Mouse (Mus musculus): Measurements from ENCODE around the gene Agmo.

Gene Agmo

DNA sequence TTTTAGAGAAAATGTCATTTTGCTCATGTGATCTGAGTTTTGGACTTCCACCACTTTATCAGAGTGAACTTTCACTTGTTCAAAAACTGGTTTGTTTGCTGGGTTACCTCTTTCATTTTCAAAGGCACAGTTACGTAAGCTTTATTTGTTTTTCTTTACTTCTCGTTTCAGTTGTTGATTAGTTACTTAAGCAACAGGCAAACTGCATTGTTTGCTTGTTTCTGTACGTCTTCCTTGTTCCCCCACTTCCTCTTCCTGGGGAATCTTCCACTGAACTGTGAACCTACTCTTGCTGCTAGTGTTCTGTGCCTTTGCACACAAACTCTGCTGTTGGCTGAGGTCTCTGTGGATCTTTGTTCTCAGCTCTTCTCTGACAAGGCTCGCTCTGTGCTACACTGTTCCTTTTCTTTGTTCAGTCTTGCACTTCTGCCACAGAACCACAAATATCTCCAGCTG is at the start of gene Agmo:
TSS of gene Agmo (plus strand) at position 76 of the 456 bp plus-strand sequence.
- no peak for DNase-seq (ENCODE audit: low spot score)

GRCm38 (mm10) chr12:37231119-37231518 is 10.3 kb upstream of the Agmo start:
- no peak for DNase-seq (ENCODE audit: low spot score)

DNA sequence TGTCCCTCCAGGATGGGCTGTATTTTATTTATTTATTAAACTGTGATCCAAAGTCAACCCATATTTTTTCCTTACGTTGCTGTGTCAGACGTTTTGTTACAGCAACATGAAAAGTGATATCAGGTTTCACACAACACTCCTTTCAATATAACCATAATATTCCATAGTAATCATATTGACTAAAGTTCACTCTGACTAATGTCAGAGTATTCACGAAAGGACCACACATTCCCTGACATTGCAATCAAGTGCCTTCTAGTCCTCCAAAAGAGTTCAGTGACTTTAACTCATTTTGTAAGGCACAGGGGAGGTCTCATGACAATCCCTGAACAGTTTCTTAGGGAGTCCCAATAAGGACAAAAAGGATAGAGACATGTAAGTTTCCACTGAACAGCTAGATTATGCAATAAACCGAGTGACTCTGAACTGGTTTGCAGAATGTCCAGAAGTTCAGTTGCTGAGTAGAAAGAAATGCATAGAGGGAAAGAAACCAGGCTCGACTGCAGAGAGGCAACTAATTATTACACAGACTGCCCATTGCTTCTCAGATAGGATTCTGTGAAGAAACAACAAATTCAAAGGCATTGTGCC is 371 bp upstream of the Agmo start:
- no peak for DNase-seq (ENCODE audit: low spot score)

GRCm38 (mm10) chr12:37242484-37242883 is 1.0 kb downstream of the Agmo start:
- no peak for DNase-seq (ENCODE audit: low spot score)

- DNase-seq (ENCODE audit: low spot score): no peak
Observed at GRCm38 (mm10) chr12:37244876-37245275, 3.4 kb downstream of the Agmo start.

GRCm38 (mm10) chr12:37251688-37252087 is 10.2 kb downstream of the Agmo start:
- DNase-seq (ENCODE audit: low spot score): no peak

- DNase-seq (ENCODE audit: low spot score): no peak
Observed at GRCm38 (mm10) chr12:37257099-37257498, 15.7 kb downstream of the Agmo start.

DNA sequence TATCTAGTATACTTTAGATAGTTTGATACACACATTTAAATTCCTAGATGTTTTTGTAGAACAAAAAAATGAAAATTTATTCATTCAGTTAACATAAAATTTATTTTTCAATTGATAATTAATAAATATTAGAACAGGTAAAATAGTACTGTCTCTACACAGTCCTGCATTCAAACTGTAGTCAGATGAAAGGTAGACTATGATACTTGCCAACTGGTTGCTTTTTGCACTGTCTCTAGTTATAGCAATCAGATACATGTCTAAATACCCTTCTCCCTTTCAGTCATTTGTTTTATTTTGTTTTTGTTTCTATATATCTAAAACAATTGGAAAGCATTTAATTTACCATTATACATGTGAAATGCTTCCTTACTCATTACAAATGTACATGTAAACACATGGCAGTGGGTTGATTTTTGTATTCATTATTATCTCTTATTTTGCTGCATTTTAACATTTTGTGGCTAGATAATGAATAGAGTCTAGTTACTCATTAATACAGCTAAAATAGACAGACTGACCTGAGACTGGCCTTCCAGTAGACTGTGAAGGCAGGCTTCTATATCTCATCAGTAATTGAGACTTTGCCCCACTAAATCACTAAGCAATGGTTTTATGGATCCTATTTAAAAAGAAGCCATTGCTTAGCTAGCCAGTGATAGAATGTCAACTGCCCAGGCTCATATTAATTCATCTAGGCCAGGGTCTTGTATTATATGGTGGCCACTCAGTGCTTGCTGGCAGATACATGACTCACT is 18.5 kb downstream of the Agmo start:
- DNase-seq (ENCODE audit: low spot score): no peak

- DNase-seq (ENCODE audit: low spot score): no peak
Observed at GRCm38 (mm10) chr12:37263685-37264084, 22.2 kb downstream of the Agmo start.

DNA sequence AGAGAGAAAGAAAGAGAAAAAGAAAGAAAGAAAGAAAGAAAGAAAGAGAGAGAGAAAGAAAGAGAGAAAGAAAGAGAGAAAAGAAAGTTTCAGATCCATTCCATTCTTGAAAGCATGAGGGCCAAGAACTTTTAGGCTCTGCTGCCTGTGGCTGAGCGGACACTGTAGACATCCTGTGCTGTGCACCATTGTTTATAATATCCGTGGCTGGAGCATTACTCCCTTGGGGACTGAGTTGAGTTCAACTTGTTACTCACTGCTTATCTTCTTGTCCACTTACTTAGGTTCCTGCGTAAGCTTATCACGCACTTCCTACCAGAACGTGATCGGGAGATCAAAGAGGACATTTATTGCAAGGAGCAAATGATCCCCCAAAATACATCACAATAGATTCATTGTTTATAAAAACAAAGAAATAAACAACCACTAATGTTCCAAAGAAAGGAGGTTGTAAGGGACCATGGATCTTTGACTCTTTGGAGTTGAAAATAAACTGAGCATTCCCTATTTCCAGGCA is 27.3 kb downstream of the Agmo start:
- DNase-seq (ENCODE audit: low spot score): no peak

- DNase-seq (ENCODE audit: low spot score): no peak
Observed at GRCm38 (mm10) chr12:37272660-37273059, 31.2 kb downstream of the Agmo start.

- DNase-seq (ENCODE audit: low spot score): no peak
Observed at GRCm38 (mm10) chr12:37273964-37274657, 32.7 kb downstream of the Agmo start.

- DNase-seq (ENCODE audit: low spot score): no peak
Observed at GRCm38 (mm10) chr12:37274658-37275019, 33.2 kb downstream of the Agmo start.

DNA sequence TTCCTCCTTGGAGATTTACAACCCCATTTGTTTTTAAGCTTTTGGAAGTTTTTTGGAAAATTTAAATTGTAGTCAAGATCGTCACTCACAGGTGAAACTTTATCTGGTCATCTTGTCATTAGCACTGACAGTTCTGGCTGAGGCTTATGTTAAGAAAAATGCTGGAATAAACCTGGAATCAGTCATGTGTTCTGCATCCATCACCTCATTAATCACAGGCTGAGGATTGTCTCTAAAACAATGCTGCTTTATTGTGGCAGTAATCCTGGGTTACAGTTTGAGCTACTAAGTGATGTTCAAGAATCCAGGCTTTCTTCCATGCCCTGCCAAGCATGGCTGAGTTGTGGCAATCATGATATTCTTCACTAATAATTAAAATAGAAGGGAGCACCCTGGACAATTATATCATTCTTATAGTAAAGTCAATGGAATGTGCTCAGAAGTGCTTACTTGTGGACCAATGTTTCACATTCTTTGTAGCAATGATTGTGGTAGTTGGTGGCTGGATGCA is 65.6 kb downstream of the Agmo start:
- DNase-seq (ENCODE audit: low spot score): no peak

GRCm38 (mm10) chr12:37310786-37311185 is 69.3 kb downstream of the Agmo start:
- no peak for DNase-seq (ENCODE audit: low spot score)

GRCm38 (mm10) chr12:37322860-37323259 is 81.4 kb downstream of the Agmo start:
- no peak for DNase-seq (ENCODE audit: low spot score)

GRCm38 (mm10) chr12:37334987-37335386 is 93.5 kb downstream of the Agmo start:
- no peak for DNase-seq (ENCODE audit: low spot score)

- DNase-seq (ENCODE audit: low spot score): no peak
Observed at GRCm38 (mm10) chr12:37344225-37344624, 102.8 kb downstream of the Agmo start.

DNA sequence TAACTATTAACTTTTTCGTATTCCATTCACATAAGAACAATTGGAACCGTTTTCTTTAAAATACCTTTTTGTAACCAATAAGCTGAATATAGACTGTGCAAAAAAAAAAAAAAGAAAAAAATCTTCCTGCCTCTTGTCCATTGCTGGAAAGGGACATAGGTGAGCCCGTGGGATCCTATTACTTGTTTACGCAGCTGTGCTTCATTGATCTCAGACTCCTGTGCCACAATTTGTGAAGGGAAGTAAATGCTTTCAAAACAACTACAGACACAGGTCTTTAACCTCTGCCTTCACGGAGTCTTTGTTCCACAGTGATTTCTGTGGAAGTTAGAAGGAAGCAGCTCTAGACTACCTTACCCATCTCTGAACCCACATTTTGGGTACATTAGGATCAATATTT is 104.3 kb downstream of the Agmo start:
- DNase-seq (ENCODE audit: low spot score): no peak

- DNase-seq (ENCODE audit: low spot score): no peak
Observed at GRCm38 (mm10) chr12:37392316-37392715, 150.9 kb downstream of the Agmo start.

DNA sequence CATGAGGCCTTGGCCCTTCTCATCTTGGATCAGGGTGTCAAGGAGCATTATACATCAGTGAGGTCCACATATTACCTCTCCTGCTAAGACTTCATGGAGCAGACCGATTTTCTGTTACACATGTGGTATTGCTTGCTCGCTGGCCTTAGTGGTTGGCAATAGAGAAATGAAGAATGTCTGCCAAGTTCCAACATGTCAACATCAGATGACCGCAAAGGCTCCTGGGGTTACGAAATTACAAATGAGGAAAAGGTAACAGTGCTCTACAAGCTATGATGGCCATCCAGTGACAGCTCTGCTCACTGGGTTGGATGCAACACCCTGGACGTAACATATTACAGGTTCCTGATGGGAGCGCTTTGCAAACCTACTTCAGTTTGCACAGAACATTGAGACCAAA is 161.1 kb downstream of the Agmo start:
- no peak for DNase-seq (ENCODE audit: low spot score)

GRCm38 (mm10) chr12:37426350-37426749 is 184.9 kb downstream of the Agmo start:
- DNase-seq (ENCODE audit: low spot score): no peak

DNA sequence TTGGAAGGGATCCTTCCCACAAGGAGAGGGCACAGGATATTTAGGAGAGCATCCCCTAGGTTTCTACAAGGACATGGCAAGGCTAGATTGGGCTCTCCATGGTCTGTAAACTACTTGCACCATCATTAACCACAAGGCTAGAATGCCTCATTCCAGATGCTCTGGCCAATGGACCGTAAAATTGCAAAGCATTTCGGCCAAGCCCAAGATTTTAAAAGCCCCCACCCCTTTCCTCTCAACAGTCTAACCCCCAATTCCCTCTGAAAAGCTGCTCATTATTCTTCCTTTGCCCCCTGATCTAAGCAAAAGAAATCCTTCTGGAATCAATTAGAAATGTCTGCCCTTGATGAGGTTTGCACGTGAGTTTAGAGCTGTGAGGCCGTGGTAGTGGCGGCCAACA is 185.3 kb downstream of the Agmo start:
- no peak for DNase-seq (ENCODE audit: low spot score)
